ENCODE assay signal across 11 mouse cellular contexts in the genomic region with DNA sequence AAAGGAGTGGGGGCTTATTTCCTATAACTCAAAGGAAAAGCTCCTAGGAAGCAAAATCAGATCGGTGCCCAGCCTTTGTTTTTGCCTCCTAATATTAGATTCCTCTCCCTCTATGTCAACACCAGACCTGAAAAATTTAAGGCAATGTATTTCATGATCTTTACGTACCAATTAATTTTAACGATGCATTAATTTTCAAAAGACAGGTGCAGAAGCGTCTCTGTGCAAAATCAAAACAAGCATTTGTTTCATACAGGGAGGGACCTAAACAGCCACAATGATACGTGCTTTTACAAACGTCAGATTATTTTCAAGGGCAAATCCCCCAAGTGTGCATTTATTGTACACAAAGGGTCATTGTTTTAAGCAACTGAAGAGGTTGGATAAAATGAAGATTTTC. TPM values are rescaled to one million over a fixed set of nuclear protein-coding genes. Genes with fewer than 3 reads are reported as not detected.
A peak's percentile ranks its signal among the peaks of the same experiment; 100 is the strongest.
DNase-seq lines count a peak whose midpoint lies in the region; ATAC-seq and TF ChIP-seq lines count a peak whose summit lies in the region.
"Had no signal": no experiment of that assay in that cellular context is flagged by ENCODE, and none has a peak within 500 bp of the region (broad histone marks: within the 10 kb centered on the region; RNA-seq: fewer than 3 reads in every experiment).

No protein-coding gene starts in this region.

- no peaks in the 10 kb centered on the region for H3K36me3 ChIP-seq in kidney, postnatal 0 days (ENCODE audit: insufficient read depth, low read length)
- H3K36me3 ChIP-seq in forebrain, embryonic 12.5 days (replicated peaks): peaks cover 9% of the 10 kb centered on the region
- no peaks in the 10 kb centered on the region for H3K36me3 ChIP-seq in hindbrain, postnatal 0 days (ENCODE audit: insufficient read depth, low read length)
- H3K36me3 ChIP-seq in neural tube, embryonic 13.5 days: peaks cover 7% of the 10 kb centered on the region; the same call in 1 of the 2 replicates

- no peaks in the 10 kb centered on the region for H3K9me3 ChIP-seq in kidney, postnatal 0 days (replicated peaks; ENCODE audit: low read length)
- H3K9me3 ChIP-seq in forebrain, embryonic 12.5 days: no peaks in the 10 kb centered on the region
- H3K9me3 ChIP-seq in hindbrain, postnatal 0 days (ENCODE audit: low read length): no peaks in the 10 kb centered on the region
- no peaks in the 10 kb centered on the region for H3K9me3 ChIP-seq in neural tube, embryonic 13.5 days
- H3K9me3 ChIP-seq: megakaryocyte, embryonic 14.5 days had no signal

- DNase-seq in kidney, postnatal 0 days (ENCODE audit: low spot score): no peak
- no peak for DNase-seq in kidney, postnatal 36 days
- DNase-seq in hindbrain, postnatal 0 days (ENCODE audit: low spot score): no peak
- DNase-seq in adrenal gland, adult (ENCODE audit: inconsistent age in 2 of 2, low spot score in 1 of 2): no peak
- DNase-seq: adrenal gland, postnatal 14 days; heart, postnatal 14 days; right cerebral cortex, postnatal 14 days had no signal

- no peak for ATAC-seq in kidney, postnatal 0 days (replicated peaks; ENCODE audit: low FRiP score, low read depth)
- no peak for ATAC-seq in forebrain, embryonic 12.5 days (ENCODE audit: low FRiP score)
- ATAC-seq in hindbrain, postnatal 0 days: no peak
- no peak for ATAC-seq in neural tube, embryonic 13.5 days (ENCODE audit: low read depth)
- ATAC-seq in megakaryocyte-erythroid progenitor cell, adult 5-6 weeks (replicated peaks; ENCODE audit: low FRiP score, low TSS enrichment, poor library complexity, severe bottlenecking): no peak

- no peaks in the 10 kb centered on the region; the same call in 1 of the 2 replicates for H3K27me3 ChIP-seq in kidney, postnatal 0 days (ENCODE audit: insufficient read depth, low read length)
- H3K27me3 ChIP-seq in forebrain, embryonic 12.5 days: no peaks in the 10 kb centered on the region
- no peaks in the 10 kb centered on the region for H3K27me3 ChIP-seq in hindbrain, postnatal 0 days (ENCODE audit: insufficient read depth, low read length)
- no peaks in the 10 kb centered on the region for H3K27me3 ChIP-seq in neural tube, embryonic 13.5 days

- no peak overlapping the region for H3K9ac ChIP-seq in kidney, postnatal 0 days (ENCODE audit: low read depth, low read length)
- H3K9ac ChIP-seq in forebrain, embryonic 12.5 days: peak overlapping the region; percentile 97
- peak overlapping the region; percentile 80 for H3K9ac ChIP-seq in hindbrain, postnatal 0 days (replicated peaks; ENCODE audit: low read length)
- peak overlapping the region; percentile 100 for H3K9ac ChIP-seq in neural tube, embryonic 13.5 days

- H3K4me3 ChIP-seq in kidney, postnatal 0 days (replicated peaks; ENCODE audit: low read depth, low read length): no peak overlapping the region; the same call in 1 of the 2 replicates
- H3K4me3 ChIP-seq in forebrain, embryonic 12.5 days (replicated peaks): peak overlapping the region; percentile 88
- peak overlapping the region; percentile 70 for H3K4me3 ChIP-seq in hindbrain, postnatal 0 days (ENCODE audit: low read length)
- H3K4me3 ChIP-seq in neural tube, embryonic 13.5 days: peak overlapping the region; percentile 95

- TF ChIP-seq CTCF in kidney, postnatal 0 days (IDR thresholded peaks at IDR 0.05; ENCODE audit: low read depth): no peak
- TF ChIP-seq CTCF in hindbrain, postnatal 0 days (IDR thresholded peaks at IDR 0.05; ENCODE audit: low read depth): no peak

- H3K4me2 ChIP-seq in kidney, postnatal 0 days (ENCODE audit: low read length): peak overlapping the region; percentile 93; the same call in 1 of the 2 replicates
- peak overlapping the region; percentile 85 for H3K4me2 ChIP-seq in forebrain, embryonic 12.5 days
- H3K4me2 ChIP-seq in hindbrain, postnatal 0 days (ENCODE audit: low read depth, low read length): peak overlapping the region; percentile 94
- H3K4me2 ChIP-seq in neural tube, embryonic 13.5 days: peak overlapping the region; percentile 89

- H3K4me1 ChIP-seq in kidney, postnatal 0 days (replicated peaks; ENCODE audit: insufficient read depth, low read length): 0 out of 2 replicates have a peak, but pooled peaks cover 23% of the 10 kb centered on the region
- H3K4me1 ChIP-seq in forebrain, embryonic 12.5 days: peaks cover 57% of the 10 kb centered on the region
- peaks cover 24% of the 10 kb centered on the region for H3K4me1 ChIP-seq in hindbrain, postnatal 0 days (ENCODE audit: insufficient read depth, low read length)
- H3K4me1 ChIP-seq in neural tube, embryonic 13.5 days (replicated peaks): peaks cover 60% of the 10 kb centered on the region

- no peak overlapping the region for H3K27ac ChIP-seq in kidney, postnatal 0 days
- peak overlapping the region; percentile 100 for H3K27ac ChIP-seq in forebrain, embryonic 12.5 days
- H3K27ac ChIP-seq in hindbrain, postnatal 0 days: peak overlapping the region; percentile 99
- peak overlapping the region; percentile 100 for H3K27ac ChIP-seq in neural tube, embryonic 13.5 days (replicated peaks)

- WGBS in kidney, postnatal 0 days: 27% methylated on average over 6 of the region's 6 CpGs
- WGBS in forebrain, embryonic 12.5 days: 6% methylated on average over 6 of the region's 6 CpGs
- 6% methylated on average over 6 of the region's 6 CpGs for WGBS in hindbrain, postnatal 0 days
- WGBS in neural tube, embryonic 13.5 days: 4% methylated on average over 6 of the region's 6 CpGs

RNA-seq across cellular contexts. Expression of a gene that starts 2.6 kb away (rescaled TPM):
- polyA plus RNA-seq in kidney, postnatal 0 days (2015; fragmentation: Nextera tagmentation; extraction: Ambion mirVana): 24.8 and 28.0 TPM in 2 replicates
- polyA plus RNA-seq in forebrain, embryonic 12.5 days (2016; fragmentation: Nextera tagmentation; extraction: Ambion mirVana): 311 and 346 TPM in 2 replicates
- total RNA-seq in hindbrain, postnatal 0 days (2014; rRNA removed): 4,422 and 4,857 TPM in 2 replicates
- polyA plus RNA-seq in hindbrain, postnatal 0 days (2015; fragmentation: Nextera tagmentation; extraction: Ambion mirVana): 709 and 787 TPM in 2 replicates
- polyA plus RNA-seq in neural tube, embryonic 13.5 days (2015; fragmentation: Nextera tagmentation; extraction: Ambion mirVana): 644 and 732 TPM in 2 replicates
- not detected in 2 replicates for total RNA-seq in megakaryocyte-erythroid progenitor cell, adult 5-6 weeks (2014; fragmentation: Nextera tagmentation)
- total RNA-seq in megakaryocyte-erythroid progenitor cell, adult 5-6 weeks (2017): not detected in 2 replicates

RNA-seq across cellular contexts. Expression of a gene that starts 29.9 kb away (rescaled TPM):
- 110 and 117 TPM in 2 replicates for polyA plus RNA-seq in kidney, postnatal 0 days (2015; fragmentation: Nextera tagmentation; extraction: Ambion mirVana)
- 134 and 141 TPM in 2 replicates for polyA plus RNA-seq in forebrain, embryonic 12.5 days (2016; fragmentation: Nextera tagmentation; extraction: Ambion mirVana)
- 41.6 and 75.9 TPM in 2 replicates for total RNA-seq in hindbrain, postnatal 0 days (2014; rRNA removed)
- 88.5 and 92.0 TPM in 2 replicates for polyA plus RNA-seq in hindbrain, postnatal 0 days (2015; fragmentation: Nextera tagmentation; extraction: Ambion mirVana)
- 94.7 and 95.4 TPM in 2 replicates for polyA plus RNA-seq in neural tube, embryonic 13.5 days (2015; fragmentation: Nextera tagmentation; extraction: Ambion mirVana)
- 53.4 and 73.9 TPM in 2 replicates for total RNA-seq in megakaryocyte-erythroid progenitor cell, adult 5-6 weeks (2014; fragmentation: Nextera tagmentation)
- total RNA-seq in megakaryocyte-erythroid progenitor cell, adult 5-6 weeks (2017): 145 and 217 TPM in 2 replicates

RNA-seq across cellular contexts. Expression of a gene that starts 55.1 kb away (rescaled TPM):
- 169 and 170 TPM in 2 replicates for polyA plus RNA-seq in kidney, postnatal 0 days (2015; fragmentation: Nextera tagmentation; extraction: Ambion mirVana)
- 397 and 403 TPM in 2 replicates for polyA plus RNA-seq in forebrain, embryonic 12.5 days (2016; fragmentation: Nextera tagmentation; extraction: Ambion mirVana)
- total RNA-seq in hindbrain, postnatal 0 days (2014; rRNA removed): 6,578 and 6,630 TPM in 2 replicates
- 3,263 and 3,562 TPM in 2 replicates for polyA plus RNA-seq in hindbrain, postnatal 0 days (2015; fragmentation: Nextera tagmentation; extraction: Ambion mirVana)
- 1,875 and 2,016 TPM in 2 replicates for polyA plus RNA-seq in neural tube, embryonic 13.5 days (2015; fragmentation: Nextera tagmentation; extraction: Ambion mirVana)
- 18.2 and 19.1 TPM in 2 replicates for total RNA-seq in megakaryocyte-erythroid progenitor cell, adult 5-6 weeks (2014; fragmentation: Nextera tagmentation)
- total RNA-seq in megakaryocyte-erythroid progenitor cell, adult 5-6 weeks (2017): 19.0 and 21.9 TPM in 2 replicates

Comparison
In these comparisons a context has a peak if more than half of its experiments do, and no peak if none do; other contexts are left out.
1. RNA of a gene that starts 2.6 kb away (polyA plus RNA-seq): 709 to 787 TPM in hindbrain, postnatal 0 days, 644 to 732 TPM in neural tube, embryonic 13.5 days and 311 to 346 TPM in forebrain, embryonic 12.5 days; 24.8 to 28.0 TPM in kidney, postnatal 0 days; every median in the first group is over 10 times any median in the second.
2. Peak in every context shown above with its lines, with median percentiles within 50 percentile points of each other: H3K4me2 ChIP-seq.